Mouse (Mus musculus): ENCODE measurements around the gene Large2. TPM values are rescaled to one million over a fixed set of nuclear protein-coding genes. Genes with fewer than 3 reads are reported as not detected.
A peak's percentile ranks its signal among the peaks of the same experiment; 100 is the strongest.

The Large2 gene
- polyA plus RNA-seq, 1 experiment = 1.9 TPM

- H3K36me3 ChIP-seq (ENCODE audit: control insufficient read depth, insufficient read depth, low read length) = peaks cover 25% of the 10 kb centered on the region
- TF ChIP-seq POLR2A (IDR thresholded peaks at IDR 0.05; ENCODE audit: low read depth, low read length) = no peak
- TF ChIP-seq CTCF (IDR thresholded peaks at IDR 0.05; ENCODE audit: extremely low read depth, insufficient read depth, insufficient read length, insufficient replicate concordance) = peak; percentile 23; the same call in 1 of the 2 replicates
- 62% methylated on average over 2 of the region's 2 CpGs for WGBS
- no peak overlapping the region for H3K4me3 ChIP-seq (ENCODE audit: extremely low read depth, insufficient read depth, insufficient read length)
- H3K4me1 ChIP-seq (ENCODE audit: control insufficient read depth, insufficient read depth, insufficient read length) = no peaks in the 10 kb centered on the region
- H3K27ac ChIP-seq (ENCODE audit: insufficient read depth, low read length) = no peak overlapping the region
- DNase-seq (ENCODE audit: low read depth in 1 of 2, low spot score in 2 of 2) = peak; percentile 13 to 18
- H3K27me3 ChIP-seq (ENCODE audit: control insufficient read depth, insufficient read depth, low read length) = no peaks in the 10 kb centered on the region
Observed at GRCm38 (mm10) chr2:92330840-92331239, 43.8 kb downstream of the Large2 start.

DNA sequence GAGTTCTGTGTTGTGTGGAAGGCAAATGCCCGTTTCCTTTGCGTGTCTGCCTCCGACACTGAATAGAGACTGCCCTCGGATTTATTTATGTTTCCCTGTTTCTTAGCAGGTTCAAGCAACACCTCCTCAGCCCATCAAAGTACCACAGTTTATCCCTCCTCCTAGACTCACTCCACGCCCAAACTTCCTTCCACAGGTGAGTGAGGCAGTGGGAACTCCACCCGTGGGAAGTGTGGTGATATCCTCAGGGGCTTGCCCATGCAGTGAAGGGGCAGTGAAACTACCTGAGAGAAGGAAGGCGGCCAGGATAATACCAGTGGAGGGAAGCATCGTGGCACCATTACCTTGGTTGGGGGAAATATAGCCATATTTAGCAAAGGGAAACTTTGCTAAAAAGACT lies 46.5 kb downstream of the Large2 start:
- WGBS = 92% methylated on average over 8 of the region's 8 CpGs
- TF ChIP-seq POLR2A (IDR thresholded peaks at IDR 0.05; ENCODE audit: low read depth, low read length) (no peak), CTCF (IDR thresholded peaks at IDR 0.05; ENCODE audit: extremely low read depth, insufficient read depth, insufficient read length, insufficient replicate concordance) (no peak)
- H3K4me1 ChIP-seq (ENCODE audit: control insufficient read depth, insufficient read depth, insufficient read length) = no peaks in the 10 kb centered on the region
- no peaks in the 10 kb centered on the region for H3K27me3 ChIP-seq (ENCODE audit: control insufficient read depth, insufficient read depth, low read length)
- no peak overlapping the region for H3K4me3 ChIP-seq (ENCODE audit: extremely low read depth, insufficient read depth, insufficient read length)
- no peak for DNase-seq (ENCODE audit: low read depth in 1 of 2, low spot score in 2 of 2)
- H3K36me3 ChIP-seq (ENCODE audit: control insufficient read depth, insufficient read depth, low read length) = peaks cover 22% of the 10 kb centered on the region
- H3K27ac ChIP-seq (ENCODE audit: insufficient read depth, low read length) = no peak overlapping the region

GRCm38 (mm10) chr2:92327601-92328000 lies 47.1 kb downstream of the Large2 start:
- H3K36me3 ChIP-seq (ENCODE audit: control insufficient read depth, insufficient read depth, low read length) = peaks cover 19% of the 10 kb centered on the region
- TF ChIP-seq POLR2A (IDR thresholded peaks at IDR 0.05; ENCODE audit: low read depth, low read length) (no peak), CTCF (IDR thresholded peaks at IDR 0.05; ENCODE audit: extremely low read depth, insufficient read depth, insufficient read length, insufficient replicate concordance) (no peak)
- 89% methylated on average over 4 of the region's 4 CpGs for WGBS

GRCm38 (mm10) chr2:92326221-92326620 lies 48.4 kb downstream of the Large2 start:
- Histone ChIP-seq H3K27me3 (ENCODE audit: control insufficient read depth, insufficient read depth, low read length) (no peaks in the 10 kb centered on the region), H3K4me3 (ENCODE audit: extremely low read depth, insufficient read depth, insufficient read length) (no peak overlapping the region), H3K36me3 (ENCODE audit: control insufficient read depth, insufficient read depth, low read length) (peaks cover 18% of the 10 kb centered on the region), H3K4me1 (ENCODE audit: control insufficient read depth, insufficient read depth, insufficient read length) (no peaks in the 10 kb centered on the region), H3K27ac (ENCODE audit: insufficient read depth, low read length) (no peak overlapping the region)
- TF ChIP-seq CTCF (IDR thresholded peaks at IDR 0.05; ENCODE audit: extremely low read depth, insufficient read depth, insufficient read length, insufficient replicate concordance) = no peak
- no peak for DNase-seq (ENCODE audit: low read depth in 1 of 2, low spot score in 2 of 2)
- 92% methylated on average over 1 of the region's 1 CpGs for WGBS

More at GRCm38 (mm10) chr2:92327601-92328000, 47.1 kb downstream of the Large2 start:
- DNase-seq (ENCODE audit: low read depth in 1 of 2, low spot score in 2 of 2) = no peak
- no peaks in the 10 kb centered on the region for H3K4me1 ChIP-seq (ENCODE audit: control insufficient read depth, insufficient read depth, insufficient read length)
- no peak overlapping the region for H3K27ac ChIP-seq (ENCODE audit: insufficient read depth, low read length)
- no peak overlapping the region for H3K4me3 ChIP-seq (ENCODE audit: extremely low read depth, insufficient read depth, insufficient read length)
- no peaks in the 10 kb centered on the region for H3K27me3 ChIP-seq (ENCODE audit: control insufficient read depth, insufficient read depth, low read length)

GRCm38 (mm10) chr2:92325676-92326075 lies 49.0 kb downstream of the Large2 start:
- Histone ChIP-seq H3K27me3 (ENCODE audit: control insufficient read depth, insufficient read depth, low read length) (no peaks in the 10 kb centered on the region), H3K27ac (ENCODE audit: insufficient read depth, low read length) (no peak overlapping the region), H3K4me1 (ENCODE audit: control insufficient read depth, insufficient read depth, insufficient read length) (no peaks in the 10 kb centered on the region), H3K36me3 (ENCODE audit: control insufficient read depth, insufficient read depth, low read length) (peaks cover 19% of the 10 kb centered on the region), H3K4me3 (ENCODE audit: extremely low read depth, insufficient read depth, insufficient read length) (no peak overlapping the region)
- TF ChIP-seq CTCF (IDR thresholded peaks at IDR 0.05; ENCODE audit: extremely low read depth, insufficient read depth, insufficient read length, insufficient replicate concordance) = no peak
- TF ChIP-seq POLR2A (IDR thresholded peaks at IDR 0.05; ENCODE audit: low read depth, low read length) = no peak
- WGBS = 91% methylated on average over 7 of the region's 7 CpGs
- DNase-seq (ENCODE audit: low read depth in 1 of 2, low spot score in 2 of 2) = no peak

DNA sequence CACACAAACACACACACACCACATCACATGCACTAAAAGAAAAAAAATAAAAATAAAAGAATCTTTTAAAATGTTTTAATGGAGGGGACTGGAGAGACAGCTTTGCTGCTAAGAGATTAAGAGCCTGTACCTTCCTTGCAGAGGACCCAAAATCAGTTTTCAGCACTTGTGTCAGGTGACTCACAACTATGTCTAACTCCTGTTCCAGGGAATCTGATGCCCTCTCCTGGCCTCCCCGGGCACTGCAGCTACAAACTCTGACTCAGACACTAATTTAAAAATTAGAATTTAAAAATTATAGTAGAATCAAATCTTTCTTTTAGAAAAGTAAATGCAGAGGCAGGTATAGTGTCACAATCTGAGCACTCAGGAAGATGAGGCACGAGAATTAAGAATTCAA lies 52.0 kb downstream of the Large2 start:
- peak in 1 of 2 experiments; percentile 41 for DNase-seq (ENCODE audit: low read depth in 1 of 2, low spot score in 2 of 2)

GRCm38 (mm10) chr2:92317228-92317627 lies 57.4 kb downstream of the Large2 start:
- DNase-seq (ENCODE audit: low read depth in 1 of 2, low spot score in 2 of 2) = no peak
- TF ChIP-seq POLR2A (IDR thresholded peaks at IDR 0.05; ENCODE audit: low read depth, low read length) (no peak), CTCF (IDR thresholded peaks at IDR 0.05; ENCODE audit: extremely low read depth, insufficient read depth, insufficient read length, insufficient replicate concordance) (no peak)
- H3K4me1 ChIP-seq (ENCODE audit: control insufficient read depth, insufficient read depth, insufficient read length) = no peaks in the 10 kb centered on the region
- WGBS = 91% methylated on average over 5 of the region's 5 CpGs
- H3K36me3 ChIP-seq (ENCODE audit: control insufficient read depth, insufficient read depth, low read length) = peaks cover 10% of the 10 kb centered on the region
- no peak overlapping the region for H3K4me3 ChIP-seq (ENCODE audit: extremely low read depth, insufficient read depth, insufficient read length)
- no peaks in the 10 kb centered on the region for H3K27me3 ChIP-seq (ENCODE audit: control insufficient read depth, insufficient read depth, low read length)
- no peak overlapping the region for H3K27ac ChIP-seq (ENCODE audit: insufficient read depth, low read length)

More for the DNA sequence above, 52.0 kb downstream of the Large2 start:
- TF ChIP-seq CTCF (IDR thresholded peaks at IDR 0.05; ENCODE audit: extremely low read depth, insufficient read depth, insufficient read length, insufficient replicate concordance) (peak; percentile 36; the same call in 1 of the 2 replicates), POLR2A (IDR thresholded peaks at IDR 0.05; ENCODE audit: low read depth, low read length) (no peak)
- H3K4me3 ChIP-seq (ENCODE audit: extremely low read depth, insufficient read depth, insufficient read length) = no peak overlapping the region
- H3K36me3 ChIP-seq (ENCODE audit: control insufficient read depth, insufficient read depth, low read length) = peaks cover 22% of the 10 kb centered on the region
- H3K27me3 ChIP-seq (ENCODE audit: control insufficient read depth, insufficient read depth, low read length) = no peaks in the 10 kb centered on the region
- no peak overlapping the region for H3K27ac ChIP-seq (ENCODE audit: insufficient read depth, low read length)
- WGBS = 84% methylated on average over 2 of the region's 2 CpGs
- H3K4me1 ChIP-seq (ENCODE audit: control insufficient read depth, insufficient read depth, insufficient read length) = no peaks in the 10 kb centered on the region
